Mouse (Mus musculus) adrenal gland, adult 8-10 months (tissue): ENCODE measurements around the gene Nxt1. TPM values are rescaled to one million over a fixed set of nuclear protein-coding genes. Genes with fewer than 3 reads are reported as not detected.

Source experiments
- DNase-seq: peaks from one replicate; pipeline ENCODE4 v3.0.0; 2022
- total RNA-seq, 4 experiments: library from RNA; stranded (reverse); gene quantifications; 2 replicates each; pipeline ENCODE4 v1.2.4; 2022

The Nxt1 gene
- 10 to 100 TPM; 17.4 to 22.0 (median 18.0) TPM for total RNA-seq

DNA sequence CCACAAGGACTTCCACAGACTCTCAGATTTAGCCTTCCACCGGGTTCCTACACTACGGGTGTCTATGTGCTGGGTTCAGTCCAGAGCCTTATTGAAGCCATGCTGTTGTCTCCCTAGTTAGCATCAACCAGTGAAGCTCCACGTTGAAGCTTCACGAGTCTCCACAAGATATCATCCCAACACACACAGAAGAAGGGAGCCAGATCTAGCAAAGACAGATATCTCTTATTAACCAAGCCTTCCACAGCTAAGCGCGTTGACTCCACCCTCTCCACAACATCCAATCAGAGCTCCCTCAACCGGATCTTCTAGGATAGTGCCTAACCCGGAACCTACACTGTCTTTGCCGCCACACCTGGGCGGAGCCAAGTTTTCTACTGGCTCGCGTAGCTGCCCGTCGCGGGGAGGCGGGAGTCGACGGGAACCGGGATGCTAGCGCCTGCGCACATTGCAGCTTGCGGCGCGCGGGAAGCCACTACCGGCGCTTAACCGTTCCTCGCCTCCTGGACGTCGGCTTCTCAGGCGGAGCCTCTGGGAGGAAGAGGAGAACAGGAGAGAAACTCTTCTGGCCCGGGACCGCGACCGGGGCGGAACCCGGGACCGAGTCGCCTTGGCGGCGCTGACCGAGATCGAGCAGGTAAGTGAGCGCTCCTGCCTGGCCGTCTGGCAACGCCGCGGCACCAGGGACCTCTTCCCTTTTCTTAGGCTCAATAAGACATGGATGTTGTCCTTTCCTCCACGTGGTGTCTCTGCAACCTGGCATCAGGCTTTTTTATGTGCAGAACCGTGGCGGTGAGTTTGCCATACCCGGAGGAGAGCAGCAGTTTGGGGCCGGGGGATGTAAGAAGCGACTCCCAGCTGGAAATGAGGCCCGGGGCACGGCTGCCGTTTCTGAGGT is at the start of gene Nxt1:
Gene Nxt1 (plus strand): TSS at position 403 of the 898 bp plus-strand sequence.
- peak; percentile 99 for DNase-seq

DNA sequence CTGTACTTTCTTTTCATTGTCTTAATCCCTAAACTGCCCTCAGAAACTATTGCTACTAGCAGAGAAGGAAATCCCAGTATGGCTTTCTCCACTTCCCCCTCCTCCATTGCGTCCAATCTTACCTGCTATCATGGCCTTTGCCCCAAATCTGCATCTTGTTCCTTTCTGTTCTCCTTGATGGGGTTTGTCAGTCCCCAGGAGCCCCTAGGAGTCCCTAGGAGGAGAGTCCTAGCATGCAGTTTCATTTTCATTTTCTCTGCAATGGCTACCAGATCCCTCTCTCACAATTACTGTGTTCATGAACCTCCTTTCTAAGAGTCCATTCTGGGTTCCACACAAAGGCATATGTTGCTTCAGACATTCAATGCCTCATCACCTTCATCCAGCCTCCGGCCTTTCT is 49.3 kb upstream of the Nxt1 start:
- no peak for DNase-seq

DNA sequence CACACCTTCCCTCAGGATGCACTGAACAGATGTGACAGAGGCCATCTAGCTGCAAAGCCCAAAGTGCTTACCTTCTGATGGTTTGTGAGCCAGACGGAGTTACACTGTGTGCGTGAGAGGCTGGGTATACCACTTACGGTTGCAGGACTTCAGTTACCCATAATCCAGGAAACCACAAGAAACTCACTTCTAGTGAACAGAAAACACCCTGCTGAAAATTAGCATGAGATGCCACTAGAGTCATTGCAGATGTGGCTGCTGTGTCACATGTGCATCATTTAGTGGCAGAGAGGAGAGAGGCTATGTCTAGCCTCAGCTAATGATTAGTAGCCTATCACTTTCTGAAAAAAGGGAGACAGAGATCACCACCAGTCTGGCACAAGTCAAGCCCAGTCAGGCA is 47.9 kb upstream of the Nxt1 start:
- no peak for DNase-seq

DNA sequence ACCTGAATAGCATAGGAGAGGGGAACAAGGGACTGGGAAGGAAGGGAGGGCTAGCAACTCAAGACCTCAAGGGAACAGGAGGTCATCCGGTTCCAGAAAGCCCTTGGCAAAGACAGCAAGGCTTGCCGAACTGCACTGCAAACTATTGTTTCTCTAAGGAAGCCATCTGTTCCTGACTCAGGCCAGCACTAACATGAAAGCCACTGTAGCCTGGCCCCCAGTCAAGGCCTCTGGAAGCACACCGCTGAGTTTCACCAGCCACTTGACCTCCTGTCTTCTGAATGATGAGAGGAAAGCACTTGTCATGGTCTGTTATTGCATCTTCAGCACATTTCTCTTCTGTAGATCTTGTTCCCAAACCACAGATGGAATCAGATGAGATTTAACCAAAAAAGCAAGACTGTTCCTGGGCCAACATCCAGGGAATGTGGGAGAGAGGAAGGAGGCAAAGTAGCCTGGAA is 45.4 kb upstream of the Nxt1 start:
- peak; percentile 66 for DNase-seq

DNA sequence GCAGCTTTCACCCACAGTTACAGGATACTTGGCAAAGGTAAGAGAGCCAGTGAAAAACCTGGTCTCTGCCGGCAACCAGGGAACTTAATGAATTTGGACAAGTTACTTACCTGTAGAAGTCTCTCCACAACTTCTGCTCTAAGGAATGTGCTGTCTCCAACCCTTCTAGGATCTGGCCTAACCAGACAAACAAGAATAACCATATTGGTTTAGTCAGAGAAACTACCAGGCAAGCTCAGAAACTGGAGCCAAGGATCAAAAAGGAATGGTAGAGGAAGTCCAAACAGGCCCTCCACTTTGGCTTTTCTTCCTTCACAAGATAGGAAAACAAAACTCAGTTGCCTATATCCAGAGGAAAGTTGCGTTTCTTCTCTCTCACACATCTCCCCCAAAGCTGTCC is 41.4 kb upstream of the Nxt1 start:
- no peak for DNase-seq

DNA sequence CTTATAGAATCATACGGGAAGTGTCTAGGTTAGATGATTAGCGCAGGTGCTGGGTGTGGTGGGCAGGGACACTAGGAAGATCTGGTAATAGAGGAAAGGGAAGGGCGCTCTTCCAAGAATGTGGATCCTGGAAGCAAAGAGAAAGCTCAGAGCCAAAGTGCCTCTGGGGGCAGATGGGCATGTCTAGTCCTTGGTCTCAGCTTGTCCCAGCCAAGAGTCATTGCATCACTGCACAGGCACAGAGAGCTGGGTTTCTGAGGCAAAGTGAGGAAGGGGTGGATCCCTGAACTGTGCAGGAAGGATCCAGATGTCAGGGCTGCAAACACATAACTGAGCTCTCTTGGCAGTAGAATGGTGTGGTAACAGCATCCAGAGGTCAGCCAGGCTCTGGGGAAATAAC is 40.8 kb upstream of the Nxt1 start:
- no peak for DNase-seq

DNA sequence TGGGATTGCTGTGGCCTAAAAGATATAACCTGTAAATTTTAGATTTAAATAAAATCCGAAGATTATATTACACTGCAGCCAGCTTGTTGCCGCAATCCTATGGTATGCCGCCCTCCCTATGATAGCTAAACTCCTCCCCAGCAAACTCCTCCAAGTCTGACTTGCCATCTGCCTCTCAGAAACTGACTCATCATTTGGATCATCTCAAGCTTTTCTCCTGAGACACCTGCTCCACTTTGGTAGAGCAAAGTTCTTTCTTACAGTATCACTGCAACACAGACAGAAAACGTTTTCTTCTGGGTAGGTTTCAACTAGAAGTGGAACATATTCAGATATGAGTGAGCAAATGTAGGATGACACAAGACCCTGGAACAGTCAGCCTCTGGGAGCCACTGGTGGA is 37.9 kb upstream of the Nxt1 start:
- DNase-seq, result no peak

DNA sequence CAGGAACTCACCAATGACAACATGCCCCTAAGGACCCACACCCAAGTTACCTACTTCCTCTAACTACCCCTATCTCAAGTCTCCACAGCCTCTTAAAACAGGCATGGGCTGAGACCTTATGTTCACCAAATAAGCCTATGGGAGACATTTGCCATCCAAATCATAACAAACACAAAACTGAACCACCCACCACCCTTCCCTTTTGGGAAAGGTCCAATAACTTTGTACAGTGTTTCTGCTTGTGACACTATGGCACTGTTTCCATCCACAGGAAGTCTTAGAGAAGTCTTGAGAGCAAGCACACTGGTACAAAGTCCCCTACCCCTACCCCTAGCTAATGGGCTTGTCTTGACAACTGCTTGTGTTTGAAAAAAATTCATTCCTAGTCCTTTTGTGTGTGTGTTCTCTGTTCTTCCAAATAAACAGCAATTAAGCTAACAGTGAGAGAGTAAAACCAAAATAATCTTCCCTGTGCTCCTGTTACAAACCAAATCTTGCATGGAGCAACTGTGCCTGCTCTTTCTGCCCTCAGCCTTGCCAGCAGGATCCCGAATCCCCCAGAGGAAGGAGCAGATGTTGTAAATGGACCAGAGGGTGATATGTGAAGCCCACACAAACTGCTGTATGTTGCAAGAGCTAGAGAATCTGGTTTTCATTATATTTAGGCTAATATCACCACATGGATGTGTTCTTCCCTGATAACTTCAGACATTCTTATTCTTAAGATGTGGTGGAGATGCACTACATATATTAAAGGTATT is 29.6 kb upstream of the Nxt1 start:
- DNase-seq, result no peak

DNA sequence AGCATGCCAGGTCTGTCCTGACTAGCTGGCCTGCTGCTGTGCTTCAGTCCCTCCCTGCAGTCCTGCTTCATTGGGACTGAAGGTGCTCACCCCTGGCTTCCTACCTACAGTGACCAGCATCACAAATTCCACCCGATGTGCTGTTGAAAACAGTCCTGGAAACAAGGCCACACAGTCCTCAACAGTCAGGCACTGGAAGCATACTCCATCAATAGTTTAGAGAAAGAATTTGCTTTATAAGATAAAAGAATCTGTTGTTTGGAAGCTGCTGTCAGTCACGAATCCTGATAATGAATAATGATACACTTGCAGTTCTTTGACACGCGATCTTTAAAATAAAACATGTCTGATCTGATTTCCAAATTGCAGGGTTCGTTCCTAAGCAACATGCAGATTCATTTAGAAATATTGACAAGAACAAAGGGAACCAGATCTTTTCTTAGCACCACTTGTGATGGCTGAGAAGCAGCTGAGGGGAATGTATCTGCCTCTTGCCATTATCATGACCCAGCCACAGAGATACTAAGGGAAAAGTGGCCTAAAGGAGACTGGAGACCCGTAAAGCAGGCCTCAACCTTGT is 27.9 kb upstream of the Nxt1 start:
- DNase-seq, result no peak

DNA sequence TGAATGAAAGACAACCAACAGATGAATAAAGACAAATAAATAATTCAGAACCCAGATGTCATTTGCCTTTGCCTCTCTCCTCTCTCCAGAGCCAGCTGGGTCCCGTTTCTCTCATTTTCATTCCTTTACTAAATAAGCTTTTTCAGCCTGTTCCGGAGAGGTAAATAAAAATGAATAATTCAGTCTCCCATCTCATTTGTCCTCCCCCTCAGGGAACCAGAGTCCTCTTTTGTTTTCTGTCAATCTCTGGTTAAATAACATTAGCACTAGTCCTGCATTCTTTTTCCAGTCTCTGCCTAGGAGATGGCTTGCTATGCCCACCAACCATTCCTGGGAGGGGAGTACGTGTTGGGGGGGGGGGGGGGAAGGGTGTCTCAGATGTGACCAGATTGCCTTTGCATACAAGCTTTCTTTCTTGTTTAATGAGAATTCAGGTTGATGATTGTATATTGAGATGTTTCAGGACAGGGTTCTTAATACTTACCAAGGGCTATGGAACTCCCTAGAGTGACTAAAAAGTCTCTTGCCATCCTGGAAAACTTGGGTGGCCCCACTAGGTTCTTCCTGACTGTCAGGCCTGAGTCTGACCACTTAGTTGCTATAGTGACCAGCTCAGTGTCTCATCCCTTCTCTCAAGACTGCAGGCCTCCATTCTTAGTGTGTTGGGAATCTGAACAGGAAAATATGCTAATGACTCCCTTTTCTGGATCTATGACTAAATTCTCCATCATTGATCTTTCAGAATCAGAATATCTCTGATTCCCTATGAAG is 21.6 kb upstream of the Nxt1 start:
- no peak for DNase-seq

DNA sequence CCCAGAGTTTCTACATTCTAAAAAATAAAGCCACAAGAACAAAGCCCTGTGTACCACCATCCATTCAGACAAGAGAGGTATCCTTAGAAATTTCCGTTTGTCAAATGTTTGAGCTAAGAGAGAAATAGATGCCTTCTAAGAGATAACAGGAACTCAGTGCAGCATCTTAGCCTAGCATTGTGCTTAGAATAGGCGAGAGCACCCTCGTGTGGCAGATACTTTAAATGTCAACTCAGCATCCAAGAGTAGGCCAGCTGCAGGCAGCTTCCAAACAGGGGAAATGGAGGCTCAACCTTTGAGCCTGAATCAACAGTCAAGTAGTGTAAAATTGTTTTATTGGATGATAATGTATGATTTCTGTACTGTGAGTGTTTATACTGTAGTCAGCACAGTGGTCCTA is 17.4 kb upstream of the Nxt1 start:
- DNase-seq, result peak; percentile 50

DNA sequence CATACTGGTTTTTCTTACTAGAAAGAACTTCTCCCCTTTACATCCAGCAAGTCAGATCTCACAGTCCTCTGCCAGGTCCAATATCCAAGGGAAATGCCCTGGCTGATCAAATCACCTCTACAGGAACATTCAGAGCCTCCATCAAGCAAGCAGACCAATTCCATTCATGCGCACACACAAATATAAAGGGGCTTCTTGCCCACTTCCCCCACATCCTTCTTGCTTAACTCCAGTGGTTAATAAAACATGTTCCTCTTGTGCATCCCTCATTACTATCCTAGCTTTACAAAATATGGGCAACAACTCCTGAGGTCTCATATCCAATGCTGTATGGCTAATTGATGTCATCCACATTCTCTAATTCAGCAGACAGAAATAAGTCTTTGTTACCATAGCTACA is 8.9 kb upstream of the Nxt1 start:
- DNase-seq, result no peak

DNA sequence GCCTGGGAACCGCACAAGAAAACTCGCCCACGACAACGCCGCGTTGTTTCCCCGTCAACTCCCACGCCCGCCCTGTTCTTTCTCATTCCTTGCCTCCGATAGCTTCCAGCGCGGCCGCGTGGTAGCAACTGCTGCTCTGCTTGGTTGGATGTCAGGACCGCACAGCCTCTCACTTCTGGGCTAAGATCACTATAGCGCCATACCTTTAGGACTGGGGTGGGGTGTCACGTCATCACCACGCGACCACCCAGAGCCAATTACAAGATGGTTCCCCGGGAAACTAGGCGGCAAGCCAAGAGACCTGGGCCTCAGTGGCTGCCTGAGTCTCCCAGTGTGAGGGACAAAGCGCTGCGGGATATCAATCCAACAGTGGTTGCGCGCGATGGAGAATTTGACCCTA is 5.4 kb downstream of the Nxt1 start:
- DNase-seq, result peak; percentile 60

DNA sequence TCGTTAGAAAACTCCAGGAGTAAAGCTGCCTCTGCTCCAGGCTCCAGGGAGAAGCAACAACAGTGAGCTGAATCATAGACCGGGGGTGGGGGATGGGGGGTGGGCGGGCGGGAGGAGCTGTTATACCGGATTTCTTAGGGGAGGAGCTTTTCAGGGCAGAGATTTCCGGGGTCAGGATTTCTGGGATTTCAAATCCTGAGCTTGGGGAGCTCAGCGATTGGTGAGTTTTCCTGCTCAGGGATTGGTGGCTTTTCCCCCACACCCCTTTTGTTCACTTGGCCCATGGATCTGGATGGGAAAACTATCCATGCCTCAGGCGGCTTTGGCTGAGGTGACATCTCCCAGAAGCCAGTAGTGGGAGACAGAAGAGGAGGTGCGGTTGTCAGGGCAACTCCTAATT is 6.9 kb downstream of the Nxt1 start:
- peak; percentile 76 for DNase-seq

DNA sequence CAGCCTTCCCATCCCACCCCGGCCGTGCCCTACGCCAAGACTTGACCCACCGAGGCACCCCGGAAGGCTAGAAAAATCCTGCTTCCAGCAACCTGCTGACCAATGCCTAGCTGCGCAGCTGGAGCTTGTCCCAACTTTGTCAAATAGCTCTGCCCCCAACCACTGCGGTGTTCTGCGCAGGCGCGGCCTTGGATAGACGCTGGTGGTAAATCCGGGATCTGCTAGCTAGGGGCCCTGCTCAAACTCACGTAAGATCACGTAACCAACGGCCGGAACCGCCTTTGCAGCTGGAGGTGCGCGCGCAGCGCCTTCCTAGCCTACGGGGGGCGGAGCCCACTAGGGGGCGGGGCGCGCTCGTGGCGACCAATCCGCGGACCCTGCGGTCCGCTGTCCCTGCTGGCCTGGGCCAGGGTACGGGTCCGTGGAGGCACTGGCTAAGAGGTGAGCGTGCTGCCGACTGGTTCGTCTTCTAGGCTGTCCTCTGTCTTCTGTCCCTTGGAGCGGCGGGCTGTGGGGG is 8.4 kb downstream of the Nxt1 start, which contains the start of gene Gzf1:
Gene Gzf1 (plus strand): TSS at position 249 of the 517 bp plus-strand sequence.
- DNase-seq, result peak; percentile 99

DNA sequence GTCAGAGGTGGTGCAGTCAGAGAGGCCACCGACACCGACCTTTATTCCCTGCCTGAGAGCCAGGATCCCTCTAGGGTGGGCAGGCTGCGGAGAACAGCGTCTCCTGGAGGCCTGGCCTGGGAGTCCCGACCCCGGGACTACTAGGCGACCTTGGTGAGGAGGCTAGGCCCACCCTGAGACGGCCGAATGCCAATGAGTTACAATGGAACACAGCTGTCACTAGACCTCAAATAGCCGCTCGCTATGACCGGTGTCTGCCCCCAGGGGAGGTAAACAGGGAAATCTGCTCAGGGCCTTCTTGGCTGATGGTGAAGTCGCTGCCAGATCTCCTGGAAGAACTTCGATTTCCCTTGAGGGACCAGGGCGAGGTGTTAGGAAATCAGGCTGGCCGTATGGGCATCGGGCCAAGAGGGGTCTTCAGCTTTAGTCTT is 9.1 kb downstream of the Nxt1 start:
- peak; percentile 47 for DNase-seq

DNA sequence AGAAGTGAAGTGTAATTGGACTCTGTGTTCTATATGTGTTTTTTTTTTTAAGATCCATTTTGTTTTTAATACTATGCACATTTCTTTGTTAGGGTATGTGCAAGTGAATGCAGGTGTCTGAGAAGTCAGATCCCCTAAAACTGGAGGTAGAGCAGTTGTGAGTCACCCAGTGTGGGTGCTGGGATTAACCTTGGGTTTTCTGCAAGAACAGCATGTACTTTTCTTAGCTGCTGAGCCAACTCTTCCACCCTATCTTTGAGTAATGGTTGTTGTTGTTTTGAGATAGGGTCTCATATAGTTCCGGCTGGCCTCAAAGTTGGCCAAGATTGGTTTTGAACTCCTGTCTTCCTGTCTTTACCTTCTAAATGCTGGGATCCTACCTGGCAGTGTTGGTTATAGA is 10.6 kb downstream of the Nxt1 start:
- DNase-seq, result no peak

DNA sequence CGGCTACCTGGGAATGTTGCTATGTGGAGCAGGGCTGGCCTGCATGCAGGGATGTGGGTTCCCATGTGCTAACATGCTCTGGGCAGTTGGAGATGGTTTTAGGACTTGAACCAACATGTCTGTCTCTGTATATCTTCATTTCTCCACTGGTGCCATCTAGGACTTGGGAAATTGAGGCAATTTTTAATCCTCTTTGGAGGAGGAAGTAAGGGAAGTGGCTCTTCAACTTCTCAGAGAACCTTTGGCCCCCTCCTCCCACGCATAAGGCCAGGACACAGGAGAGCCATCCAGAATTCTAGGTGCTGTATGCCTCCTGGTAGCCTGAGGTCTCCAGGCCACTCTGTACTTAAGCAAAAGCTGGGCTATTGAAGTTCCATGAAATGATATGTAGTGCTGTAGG is 12.6 kb downstream of the Nxt1 start:
- DNase-seq, result no peak

DNA sequence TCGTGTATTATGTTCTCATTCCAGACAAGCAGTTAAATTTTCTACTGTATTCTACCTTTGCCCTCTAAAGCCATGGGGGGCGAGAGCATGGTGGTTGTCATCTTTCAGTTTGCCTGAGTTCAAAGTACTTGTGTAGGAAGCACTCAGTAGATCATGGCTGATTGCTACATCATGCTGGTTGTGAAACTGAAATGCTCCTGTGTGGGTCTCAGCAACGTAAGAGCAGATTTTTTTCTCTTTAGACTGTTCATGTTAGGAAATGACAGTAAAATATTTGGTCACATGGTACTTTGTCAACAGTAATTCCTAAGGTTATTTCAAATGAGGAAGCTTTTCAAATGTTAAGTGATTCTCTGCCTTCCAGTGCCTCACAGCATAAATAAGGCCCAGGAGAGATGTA is 13.3 kb downstream of the Nxt1 start:
- no peak for DNase-seq

DNA sequence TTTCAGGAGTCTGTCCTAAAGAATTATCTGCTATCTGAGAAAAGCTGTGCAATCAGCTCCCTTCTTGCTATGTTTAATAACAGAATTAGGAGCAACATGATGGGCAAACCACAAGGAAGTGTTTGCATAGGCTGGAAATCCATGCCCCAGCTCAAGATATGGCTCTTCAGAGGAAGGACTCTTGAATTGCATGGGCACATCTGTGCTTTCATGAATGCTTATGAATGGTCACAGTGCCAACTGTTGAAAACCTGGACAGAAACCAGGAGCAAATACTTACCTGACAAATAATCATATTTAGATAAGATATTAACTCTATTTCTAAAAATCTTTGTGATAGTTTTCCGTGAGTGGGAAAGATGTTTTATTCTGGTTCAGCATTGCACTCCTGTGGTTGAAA is 14.5 kb downstream of the Nxt1 start:
- no peak for DNase-seq

DNA sequence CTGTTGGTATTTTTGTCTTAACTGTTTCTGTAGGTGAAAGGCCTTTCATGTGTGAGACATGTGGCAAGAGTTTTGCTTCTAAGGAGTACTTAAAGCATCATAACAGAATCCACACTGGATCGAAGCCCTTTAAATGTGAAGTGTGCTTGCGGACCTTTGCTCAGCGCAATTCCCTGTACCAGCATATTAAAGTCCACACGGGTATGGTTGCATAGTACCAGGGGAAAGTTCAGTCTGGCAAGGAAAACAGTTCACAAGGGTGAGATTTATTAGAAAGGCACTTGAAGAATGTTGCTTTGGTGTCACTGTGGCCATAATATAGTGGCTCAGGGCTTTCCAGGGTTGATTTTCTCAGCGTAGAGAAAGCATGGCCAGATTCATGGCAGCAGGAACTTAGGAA is 15.6 kb downstream of the Nxt1 start:
- DNase-seq, result no peak

DNA sequence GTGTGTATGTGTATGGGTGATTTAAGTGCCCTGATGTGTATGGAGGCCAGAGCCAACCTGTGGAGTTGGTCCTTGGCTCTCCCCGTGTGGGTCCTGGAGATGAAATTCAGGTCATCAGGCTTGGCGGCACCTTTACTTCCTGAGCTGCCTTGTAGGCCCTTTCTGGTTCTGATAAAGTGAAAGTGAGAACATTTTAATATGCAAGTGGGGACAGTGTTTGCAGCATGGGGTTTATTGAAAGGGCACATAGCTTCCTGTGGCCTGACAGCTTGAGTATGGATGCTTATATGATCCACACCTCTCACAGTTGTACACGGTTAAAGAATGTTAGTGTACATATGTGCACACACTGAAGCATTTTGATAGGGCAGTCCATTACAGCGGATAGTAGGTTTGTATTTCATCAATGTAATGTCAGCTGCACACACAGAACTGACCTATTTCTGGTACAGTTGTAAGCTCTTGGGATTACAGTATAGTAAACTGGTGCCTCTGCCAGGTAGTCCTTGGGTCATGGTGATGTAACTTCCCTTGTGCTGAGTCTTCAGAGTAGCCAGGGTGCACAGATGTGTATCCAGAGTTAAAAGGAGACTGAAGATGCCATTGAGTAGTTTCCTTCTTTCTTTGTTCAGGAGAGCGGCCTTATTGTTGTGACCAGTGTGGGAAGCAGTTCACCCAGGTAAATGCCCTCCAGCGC is 17.2 kb downstream of the Nxt1 start:
- DNase-seq, result no peak
